Mouse (Mus musculus) left cerebral cortex, adult 8-10 months (tissue): Measurements from ENCODE around the gene Slc32a1. TPM values are rescaled to one million over a fixed set of nuclear protein-coding genes. Genes with fewer than 3 reads are reported as not detected.
A peak's percentile ranks its signal among the peaks of the same experiment; 100 is the strongest.

ENCODE experiments used
- DNase-seq, 2 experiments: peaks; one replicate each; pipeline ENCODE4 v3.0.0; 2022; ENCODE audit warnings: low spot score in 2 of 2
- total RNA-seq, 4 experiments: library from RNA; stranded (reverse); gene quantifications; 2 replicates each; pipeline ENCODE4 v1.2.4; 2022

The Slc32a1 gene
- total RNA-seq, 4 experiments from 2014 or later = 130 to 145 (median 137) TPM

DNA sequence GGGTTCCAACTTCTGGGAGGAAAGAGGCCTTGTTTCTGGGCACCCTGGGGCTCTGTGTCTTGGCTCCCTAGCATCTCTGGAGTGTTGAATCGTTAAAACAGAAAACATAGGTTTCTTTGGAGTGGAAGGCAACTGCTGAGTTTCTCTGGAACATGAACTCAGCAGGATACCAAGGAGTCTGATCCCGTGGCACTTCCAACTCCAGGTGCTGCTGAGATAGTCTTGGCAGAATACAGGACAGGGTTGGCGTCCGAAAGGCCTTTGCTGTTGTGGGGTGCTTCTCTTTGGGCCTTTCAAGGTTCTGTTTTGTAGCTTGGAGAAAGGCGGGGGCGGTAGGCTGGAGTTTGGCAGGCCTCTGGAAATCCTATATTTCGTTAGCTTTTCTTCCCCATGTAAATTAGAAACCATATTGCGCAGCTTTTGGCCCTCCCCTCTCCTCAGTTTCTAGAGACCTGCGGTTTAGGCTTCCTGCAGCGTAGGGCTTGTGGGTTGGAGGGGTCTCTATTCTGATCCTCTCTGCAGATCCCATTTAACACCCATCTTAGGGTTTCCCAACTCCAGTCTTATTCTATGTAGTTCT lies 2.2 kb downstream of the Slc32a1 start:
- peak in 1 of 2 experiments; percentile 36 for DNase-seq

DNA sequence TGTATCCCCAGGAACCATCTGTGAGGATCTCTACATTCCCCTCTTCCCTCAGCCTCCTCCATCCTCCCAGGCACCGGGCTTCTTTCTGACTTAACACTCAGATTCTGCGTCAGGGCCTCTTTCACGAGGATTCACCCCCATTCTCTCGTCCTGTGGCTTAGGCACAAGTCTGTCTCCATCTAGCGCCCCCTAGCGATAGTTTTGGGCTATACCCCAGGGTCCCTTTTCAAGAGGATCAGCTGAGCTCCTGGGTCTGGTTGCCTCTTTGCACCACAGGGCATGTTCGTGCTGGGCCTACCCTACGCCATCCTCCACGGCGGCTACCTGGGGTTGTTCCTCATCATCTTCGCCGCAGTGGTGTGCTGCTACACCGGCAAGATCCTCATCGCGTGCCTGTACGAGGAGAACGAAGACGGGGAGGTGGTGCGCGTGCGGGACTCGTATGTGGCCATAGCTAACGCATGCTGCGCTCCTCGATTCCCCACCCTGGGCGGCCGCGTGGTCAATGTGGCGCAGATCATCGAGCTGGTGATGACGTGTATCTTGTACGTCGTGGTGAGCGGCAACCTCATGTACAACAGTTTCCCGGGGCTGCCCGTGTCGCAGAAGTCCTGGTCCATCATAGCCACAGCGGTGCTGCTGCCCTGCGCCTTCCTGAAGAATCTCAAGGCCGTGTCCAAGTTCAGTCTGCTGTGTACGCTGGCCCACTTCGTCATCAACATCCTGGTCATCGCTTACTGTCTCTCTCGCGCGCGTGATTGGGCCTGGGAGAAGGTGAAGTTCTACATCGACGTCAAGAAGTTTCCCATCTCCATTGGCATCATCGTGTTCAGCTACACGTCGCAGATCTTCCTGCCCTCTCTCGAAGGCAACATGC lies 3.2 kb downstream of the Slc32a1 start:
- peak; percentile 45 to 64 for DNase-seq

DNA sequence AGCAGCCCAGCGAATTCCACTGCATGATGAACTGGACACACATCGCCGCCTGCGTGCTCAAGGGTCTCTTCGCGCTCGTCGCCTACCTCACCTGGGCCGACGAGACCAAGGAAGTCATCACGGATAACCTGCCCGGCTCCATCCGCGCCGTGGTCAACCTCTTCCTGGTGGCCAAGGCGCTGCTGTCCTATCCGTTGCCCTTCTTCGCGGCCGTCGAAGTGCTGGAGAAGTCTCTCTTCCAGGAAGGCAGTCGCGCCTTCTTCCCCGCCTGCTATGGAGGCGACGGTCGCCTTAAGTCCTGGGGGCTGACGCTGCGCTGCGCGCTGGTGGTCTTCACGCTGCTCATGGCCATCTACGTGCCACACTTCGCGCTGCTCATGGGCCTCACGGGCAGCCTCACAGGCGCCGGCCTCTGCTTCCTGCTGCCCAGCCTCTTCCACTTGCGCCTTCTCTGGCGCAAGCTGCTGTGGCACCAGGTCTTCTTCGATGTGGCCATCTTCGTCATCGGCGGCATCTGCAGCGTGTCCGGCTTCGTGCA lies 3.9 kb downstream of the Slc32a1 start:
- DNase-seq = no peak

DNA sequence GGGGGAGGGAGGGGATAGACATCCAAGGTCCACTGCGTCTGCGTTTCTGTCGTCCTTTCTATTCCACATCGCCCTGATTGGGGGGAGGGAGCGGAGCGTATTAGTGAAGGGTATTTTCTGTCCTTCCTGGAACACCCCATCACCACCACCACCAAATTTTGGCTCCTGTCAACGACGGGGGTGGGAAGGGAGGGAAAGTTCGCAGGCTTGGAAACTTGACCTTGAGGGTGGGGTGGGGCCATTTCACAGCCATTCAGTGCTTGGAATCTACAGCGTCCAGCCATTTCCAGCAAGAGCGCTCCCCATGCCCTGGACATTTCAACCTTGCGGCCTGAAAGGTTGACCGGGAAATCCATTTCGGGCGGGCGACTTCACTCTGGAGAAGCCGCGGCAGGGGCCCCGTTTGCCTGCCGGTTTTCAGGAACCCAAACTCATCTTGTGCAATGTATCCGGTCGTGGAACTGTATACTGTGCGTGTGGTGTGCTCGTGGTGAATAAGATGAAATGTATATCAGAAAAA lies 4.7 kb downstream of the Slc32a1 start:
- no peak for DNase-seq

DNA sequence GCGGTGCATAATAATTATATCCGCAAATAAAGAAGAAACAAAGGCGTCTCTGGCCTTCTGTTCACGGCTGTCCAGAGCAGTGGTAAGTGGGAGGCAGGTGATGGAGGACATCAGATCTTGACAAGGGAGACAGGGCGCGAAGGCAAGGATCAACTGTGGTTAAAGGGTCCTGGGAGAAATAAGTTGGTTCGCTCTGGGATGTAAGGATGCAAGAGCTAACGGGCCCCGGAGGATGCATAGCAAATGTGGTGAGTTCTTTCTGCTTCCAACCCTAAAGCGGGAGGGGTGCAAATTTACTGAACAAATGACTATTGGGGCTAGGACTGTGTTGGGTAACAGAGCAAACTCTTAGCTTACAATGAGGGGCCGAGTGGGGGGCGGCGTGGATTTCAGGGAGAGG lies 5.1 kb downstream of the Slc32a1 start:
- DNase-seq = no peak

DNA sequence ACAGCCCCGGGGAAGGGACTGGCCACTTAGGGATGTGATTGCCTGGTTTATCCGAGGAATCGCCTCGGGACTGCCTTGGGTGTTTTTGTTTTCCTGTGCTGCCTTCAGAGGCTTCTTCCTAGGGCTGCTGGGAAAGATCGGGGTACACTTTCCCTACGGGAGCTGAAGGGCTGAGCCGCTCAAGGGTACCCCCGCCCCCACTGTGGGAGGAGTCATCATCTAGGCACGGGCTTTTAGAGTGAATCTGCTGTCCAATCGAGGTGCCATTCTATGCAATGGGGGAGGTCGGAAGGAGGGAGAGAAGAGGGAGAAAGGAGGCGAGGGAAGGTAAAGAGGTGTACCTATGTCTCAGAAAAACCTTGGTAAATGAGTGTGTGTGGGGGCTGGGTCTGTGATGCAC lies 5.7 kb downstream of the Slc32a1 start:
- DNase-seq = no peak

DNA sequence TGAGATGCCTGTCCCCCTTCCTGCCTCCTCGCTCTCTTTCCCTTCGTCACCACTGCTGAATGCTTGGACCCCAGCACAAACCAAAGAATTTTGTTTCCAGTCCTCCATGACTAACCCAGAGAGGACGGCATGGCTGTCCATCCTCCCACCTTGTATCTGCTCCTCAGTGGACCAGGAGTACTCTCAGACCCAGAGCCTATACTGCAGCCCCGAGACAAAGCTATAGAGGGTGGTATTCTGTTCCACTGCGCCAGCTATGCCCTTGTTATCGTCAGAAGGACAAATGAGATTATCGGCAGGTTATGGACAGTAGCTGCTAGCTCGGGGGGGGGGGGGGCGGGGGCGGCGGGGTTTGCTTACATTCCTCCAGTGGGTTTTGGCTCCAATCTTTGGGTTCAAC lies 6.2 kb downstream of the Slc32a1 start:
- DNase-seq = no peak

DNA sequence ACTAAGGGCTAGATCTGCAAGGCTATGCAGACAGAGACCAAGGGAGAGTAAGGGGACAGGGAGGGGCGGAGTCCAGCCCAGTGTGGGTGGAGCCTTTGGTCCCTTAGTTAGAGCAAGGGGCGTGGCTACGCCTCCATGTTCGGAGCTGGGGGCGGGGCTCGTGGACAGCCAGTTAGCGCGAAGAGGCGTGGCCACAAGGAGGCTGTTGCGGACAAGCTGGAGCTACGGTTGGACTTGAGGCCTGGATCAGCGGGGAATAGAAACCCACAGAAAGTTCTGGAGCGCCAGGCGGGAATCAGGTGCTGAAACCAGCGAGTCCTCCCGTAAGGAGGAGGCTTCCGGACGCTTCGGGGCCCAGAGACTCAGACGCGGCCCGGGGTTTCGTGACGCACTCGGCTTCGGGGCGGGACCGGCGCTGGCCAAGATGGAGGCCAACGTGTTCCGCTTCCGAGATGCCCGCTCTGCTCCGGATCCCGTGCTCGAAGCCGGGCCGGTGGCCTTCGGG lies 14.2 kb downstream of the Slc32a1 start, which contains the start of gene Actr5:
Gene Actr5, plus strand, starts transcription at position 171 of the 505 bp plus-strand sequence.
- peak; percentile 82 to 91 for DNase-seq

DNA sequence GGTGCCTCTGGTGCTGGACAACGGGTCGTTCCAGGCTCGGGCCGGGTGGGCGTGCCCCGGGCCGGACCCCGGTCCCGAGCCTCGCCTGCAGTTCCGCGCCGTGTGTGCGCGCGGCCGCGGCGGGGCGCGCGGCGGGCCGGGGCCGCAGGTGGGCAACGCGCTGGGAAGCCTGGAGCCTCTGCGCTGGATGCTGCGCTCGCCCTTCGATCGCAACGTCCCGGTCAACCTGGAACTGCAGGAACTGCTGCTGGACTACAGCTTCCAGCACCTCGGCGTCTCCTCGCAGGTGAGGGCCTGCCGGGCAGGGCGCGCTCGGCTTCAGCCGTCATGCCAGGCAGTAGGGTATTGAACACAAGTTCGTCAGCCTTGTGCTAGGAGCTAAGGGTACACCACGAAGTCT lies 14.7 kb downstream of the Slc32a1 start:
- DNase-seq = no peak

DNA sequence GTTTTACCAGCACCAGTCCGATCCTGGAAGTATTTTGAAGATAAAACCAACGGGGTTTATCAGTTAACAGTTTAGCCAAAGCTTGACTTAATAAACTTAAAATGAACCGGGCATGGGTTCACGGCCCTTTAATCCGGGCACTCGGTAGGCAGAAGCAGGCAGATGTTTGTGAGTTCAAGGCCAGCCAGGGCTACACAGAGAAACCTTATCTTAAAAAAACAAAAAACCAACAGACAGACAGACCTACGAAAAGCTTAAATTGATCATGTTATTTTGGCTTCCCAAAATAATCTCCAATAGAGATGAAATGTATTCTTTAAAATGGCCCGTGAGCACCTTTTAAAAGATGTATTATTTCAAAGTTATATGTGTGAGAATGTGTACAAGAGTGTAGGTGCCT lies 15.1 kb downstream of the Slc32a1 start:
- no peak for DNase-seq

DNA sequence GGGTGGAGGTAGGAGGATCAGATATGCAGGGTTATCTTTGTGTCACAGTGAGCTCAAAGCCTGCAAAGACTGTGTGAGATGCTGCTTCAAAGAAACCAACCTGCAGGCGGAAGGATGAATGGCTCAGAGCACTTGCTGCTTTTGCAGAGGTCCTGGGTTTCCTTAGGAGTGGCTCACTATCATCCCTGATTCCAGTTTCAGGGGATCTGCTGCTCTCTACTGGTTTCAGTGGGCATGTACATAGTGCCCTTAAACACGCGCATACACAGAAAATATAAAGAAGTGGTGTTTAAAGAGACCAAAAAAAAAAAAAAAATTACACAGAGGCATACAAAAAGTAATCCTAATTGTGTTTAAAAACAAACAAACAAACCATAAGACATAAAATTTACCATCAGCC lies 18.3 kb downstream of the Slc32a1 start:
- DNase-seq = no peak

DNA sequence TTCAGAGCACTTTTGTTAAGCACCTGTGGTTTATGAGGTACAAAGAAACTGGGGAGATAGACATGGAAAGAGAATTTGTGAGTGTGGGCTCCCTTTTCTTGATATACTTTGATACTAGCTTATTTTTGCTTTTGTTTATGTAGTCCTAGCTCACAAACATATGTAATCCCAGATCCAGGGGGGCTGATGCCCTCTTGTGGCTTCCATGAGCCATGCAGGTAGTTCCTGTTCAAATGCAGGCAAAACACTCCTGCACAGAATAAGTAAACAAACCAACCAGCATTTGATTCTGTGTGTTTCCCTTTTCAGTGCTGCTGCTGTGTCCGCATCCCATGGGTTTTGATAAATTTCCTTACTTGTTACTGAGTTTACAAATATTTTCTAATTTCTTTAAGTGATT lies 18.8 kb downstream of the Slc32a1 start:
- DNase-seq = no peak

DNA sequence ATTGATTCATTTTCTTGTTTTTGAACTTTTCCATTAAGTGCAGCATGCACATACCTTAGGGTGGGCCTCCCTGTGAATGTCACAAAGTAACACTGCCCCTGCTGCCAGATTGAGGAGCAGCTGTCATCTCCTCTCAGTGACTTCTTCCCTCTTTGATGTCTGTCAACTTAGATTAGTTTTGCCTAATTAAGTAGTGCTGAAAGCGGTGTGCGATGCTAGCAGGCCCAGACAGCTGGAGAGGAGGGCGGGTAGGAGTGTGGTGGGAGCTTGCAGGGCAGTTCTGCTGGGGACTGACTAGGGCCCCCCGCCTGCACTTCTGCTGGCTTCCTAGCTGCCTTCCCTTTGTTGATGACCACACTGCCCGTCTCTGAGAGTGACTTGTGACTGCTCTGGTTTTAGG lies 21.3 kb downstream of the Slc32a1 start:
- no peak for DNase-seq

DNA sequence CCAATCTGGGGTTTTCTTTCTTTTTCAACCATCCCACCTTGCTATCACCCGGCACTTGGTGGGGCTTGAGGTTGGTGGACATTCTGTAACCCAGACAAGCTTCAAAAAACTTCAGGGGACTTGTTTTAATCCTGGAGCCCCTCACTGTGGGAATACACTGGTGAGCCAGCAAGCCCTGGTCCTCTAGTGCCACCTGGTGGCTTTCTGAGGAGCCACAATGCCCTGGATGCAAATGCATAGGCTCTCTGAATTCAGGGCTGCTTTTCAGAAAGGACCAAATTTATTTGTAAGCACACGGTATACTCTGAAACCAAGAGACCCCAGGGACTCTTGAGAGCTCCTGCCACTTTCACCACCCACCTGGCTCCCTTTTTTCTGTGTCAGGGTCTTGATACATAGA lies 31.3 kb downstream of the Slc32a1 start:
- DNase-seq = peak in 1 of 2 experiments; percentile 60

DNA sequence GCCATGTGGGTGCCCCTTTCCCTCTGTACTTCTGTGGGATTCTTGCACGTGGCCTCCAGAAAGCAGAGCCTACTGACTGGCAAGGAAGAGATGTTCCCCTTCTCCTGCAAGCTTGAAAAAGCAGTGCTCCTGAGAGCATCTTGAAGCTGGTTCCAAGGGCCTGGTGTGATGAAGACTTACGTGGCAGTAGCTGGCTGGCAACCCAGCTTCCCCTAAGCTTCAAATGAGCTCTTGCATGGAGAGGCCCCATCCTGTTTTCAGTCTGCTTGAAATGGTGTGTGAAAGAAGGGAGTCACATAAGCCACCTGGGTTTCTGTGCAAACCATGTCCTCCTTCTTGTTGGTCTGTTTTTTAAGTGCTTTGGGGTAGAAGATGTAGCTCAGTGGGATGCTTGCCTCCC lies 32.0 kb downstream of the Slc32a1 start:
- DNase-seq = peak in 1 of 2 experiments; percentile 61

DNA sequence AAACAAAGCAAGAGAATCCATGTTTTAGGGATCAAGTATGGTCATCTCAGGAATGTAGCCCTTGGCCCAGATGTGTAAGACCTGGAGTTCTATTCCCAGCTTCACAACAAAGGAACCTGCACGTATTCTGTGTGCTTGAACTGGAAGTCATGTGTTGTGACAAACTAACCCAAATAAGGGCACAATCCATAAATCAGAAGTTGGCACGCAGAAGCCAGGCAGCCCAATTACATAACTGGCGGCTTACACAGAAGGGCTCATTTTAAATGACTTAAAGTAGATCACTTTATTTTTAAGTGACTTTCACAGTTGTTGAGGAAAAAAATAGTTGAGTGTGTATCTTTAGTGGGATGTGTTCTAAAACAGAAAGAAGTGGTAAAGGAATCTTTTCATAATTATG lies 33.2 kb downstream of the Slc32a1 start:
- peak in 1 of 2 experiments; percentile 62 for DNase-seq

DNA sequence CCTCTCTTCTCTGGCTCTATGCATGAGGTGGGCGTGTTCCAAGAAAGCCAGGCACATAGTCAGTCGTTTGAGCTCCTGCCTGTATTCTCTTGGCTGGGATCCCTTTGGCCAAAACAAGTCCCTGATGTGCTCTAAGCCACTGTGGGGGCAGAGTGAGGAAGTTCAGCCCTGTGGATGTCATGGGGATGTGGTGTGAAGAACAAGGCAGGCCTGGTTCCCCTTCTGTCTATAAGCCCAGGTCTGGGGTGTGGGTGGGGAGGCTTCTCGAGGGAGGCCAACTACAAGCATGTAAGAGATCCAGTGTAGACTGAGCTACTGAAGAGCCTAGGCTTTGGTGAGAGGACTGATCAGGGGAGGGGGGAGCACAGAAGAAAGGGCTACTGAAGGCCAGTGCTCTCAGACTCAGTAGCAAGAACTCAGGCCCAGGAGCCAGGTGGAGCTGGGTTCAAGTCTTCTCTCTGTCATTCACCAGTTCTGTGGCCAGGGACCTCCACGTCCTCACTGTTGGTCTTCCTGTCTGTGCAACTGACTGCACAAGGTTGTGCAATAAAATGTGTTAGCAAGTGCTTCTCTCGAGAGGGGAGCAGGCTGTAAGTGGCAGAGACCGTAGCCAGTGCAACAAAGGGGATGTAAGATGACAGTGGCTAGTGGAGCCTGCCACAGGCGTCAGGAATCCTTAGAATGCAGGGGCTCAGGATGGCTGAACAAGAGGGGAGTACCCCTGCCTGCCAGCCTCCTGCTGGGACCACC lies 40.8 kb downstream of the Slc32a1 start:
- no peak for DNase-seq

DNA sequence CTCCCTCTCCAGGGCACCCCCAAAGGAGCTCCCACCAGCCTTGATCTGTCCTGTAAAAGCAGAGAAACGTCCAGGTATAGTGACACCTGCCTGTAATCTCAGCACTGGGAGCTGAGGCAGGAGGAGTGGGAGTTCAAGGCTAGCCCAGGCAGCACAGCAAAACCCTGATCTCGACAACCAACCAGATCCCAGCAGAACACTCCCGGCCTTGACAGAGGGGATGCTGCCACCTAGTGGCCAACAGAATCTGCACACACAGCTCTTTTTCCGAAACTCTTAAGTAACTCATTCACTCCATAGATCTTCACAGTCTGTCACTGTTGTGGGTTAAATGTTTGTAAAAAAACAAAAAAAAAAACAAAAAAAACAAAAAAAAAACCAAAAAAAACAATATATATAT lies 42.4 kb downstream of the Slc32a1 start:
- DNase-seq = peak; percentile 63 to 69

DNA sequence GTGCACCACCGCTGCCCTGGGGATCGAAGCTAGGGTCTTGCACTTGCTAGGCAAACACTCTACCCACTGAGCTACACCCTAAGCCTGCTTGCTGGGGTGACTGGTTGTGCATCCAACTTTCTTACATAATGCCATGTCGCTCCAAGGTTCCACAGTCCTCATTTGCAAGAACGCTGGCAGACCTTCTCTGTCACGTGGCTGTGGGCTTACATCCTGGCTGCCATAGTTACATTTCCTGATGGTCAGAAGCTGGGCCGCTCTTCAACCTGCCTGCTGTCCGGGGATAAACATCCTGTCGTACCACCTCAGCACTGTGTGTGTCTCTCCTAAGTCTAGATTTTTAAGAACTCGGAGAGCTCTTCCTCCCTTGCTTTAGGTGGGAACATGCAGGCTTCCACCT lies 44.1 kb downstream of the Slc32a1 start:
- no peak for DNase-seq

DNA sequence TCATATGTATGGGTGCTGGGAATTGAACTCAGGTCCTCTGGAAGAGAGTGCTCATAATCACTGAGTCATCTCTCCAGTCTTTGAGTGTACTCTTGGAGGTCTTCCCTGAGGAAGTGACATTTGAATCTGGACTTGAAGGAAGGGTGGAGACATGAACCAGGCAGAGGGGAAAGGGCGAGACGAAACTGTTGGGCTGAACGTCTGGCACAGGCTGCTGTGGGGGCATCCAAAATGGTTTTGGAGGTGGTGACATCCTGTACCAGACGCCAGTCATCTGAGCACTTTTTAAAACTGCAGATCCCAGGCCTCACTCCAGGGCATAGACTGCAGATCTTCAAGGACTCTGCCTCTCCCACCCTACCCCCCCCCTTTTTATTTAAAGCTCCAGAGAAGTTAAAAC lies 45.2 kb downstream of the Slc32a1 start:
- DNase-seq = no peak

DNA sequence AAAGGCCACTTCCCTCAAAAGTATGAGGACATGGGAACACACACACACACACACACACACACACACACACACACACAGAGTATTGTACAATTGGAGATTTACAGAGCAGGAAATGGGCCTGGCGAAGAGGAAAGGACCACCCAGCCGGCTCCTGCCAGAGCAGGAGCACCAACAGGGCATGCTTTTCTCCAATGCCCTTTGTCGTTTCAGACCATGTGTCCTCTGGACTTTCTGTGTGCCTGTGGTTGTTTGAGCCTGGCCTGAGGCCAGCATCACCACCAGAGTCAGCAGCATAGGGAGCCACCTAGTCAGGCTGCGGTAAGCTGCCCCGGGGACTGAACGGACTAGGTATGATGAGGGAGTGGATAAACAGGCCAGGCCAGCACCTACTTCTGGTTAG lies 48.3 kb downstream of the Slc32a1 start:
- DNase-seq = no peak
